Mouse (Mus musculus) CH12.LX (cell line): Measurements from ENCODE around the gene Bcr. TPM values are rescaled to one million over a fixed set of nuclear protein-coding genes. Genes with fewer than 3 reads are reported as not detected.

ENCODE experiments used
- DNase-seq: peaks from one replicate; pipeline ENCODE4 v3.0.0-alpha.2; 2013; ENCODE audit errors: extremely low read depth
- H3K27ac ChIP-seq: 2 replicates; pipeline ENCODE4 v1.5.1; 2012; ENCODE audit warnings: low read depth, mild to moderate bottlenecking, control low read depth, moderate library complexity; ENCODE audit not compliant: insufficient read depth
- H3K27me3 ChIP-seq: replicated peaks from 2 replicates; pipeline ENCODE3; 2012; ENCODE audit warnings: inconsistent platforms
- H3K36me3 ChIP-seq, 2 experiments: replicated peaks in 1 of 2; 2 replicates each; pipeline versions ENCODE3 to v1.6.1; 2012; ENCODE audit warnings: inconsistent platforms in 1 of 2, low read length in 1 of 2, mild to moderate bottlenecking in 1 of 2, mixed read lengths in 1 of 2, moderate library complexity in 1 of 2; ENCODE audit not compliant: control insufficient read depth in 1 of 2, insufficient read depth in 1 of 2
- H3K4me1 ChIP-seq, 2 experiments: 2 replicates each; pipeline ENCODE4 v1.6.1; 2012; ENCODE audit warnings: inconsistent platforms in 1 of 2, moderate library complexity in 1 of 2; ENCODE audit not compliant: insufficient read depth in 2 of 2, control insufficient read depth in 1 of 2
- H3K4me2 ChIP-seq: 2 replicates; pipeline ENCODE4 v1.6.1; 2012; ENCODE audit warnings: low read depth, mild to moderate bottlenecking, control low read depth; ENCODE audit not compliant: poor library complexity, insufficient read depth, severe bottlenecking
- H3K4me3 ChIP-seq, 3 experiments: fragments of 150-350 bp in 1 of 3; sonication (generic) in 1 of 3; replicated peaks in 1 of 3; 2 replicates each; pipeline versions ENCODE3 to v1.5.1; 2011 to 2012; ENCODE audit warnings: low read depth in 2 of 3, low read length in 2 of 3, mild to moderate bottlenecking in 2 of 3, moderate library complexity in 2 of 3, control low read depth in 1 of 3, improper control_type of control experiment in 1 of 3, inconsistent platforms in 1 of 3, mixed read lengths in 1 of 3; ENCODE audit not compliant: poor library complexity in 1 of 3
- H3K79me2 ChIP-seq: replicated peaks from 2 replicates; pipeline ENCODE4 v1.6.1; 2012; ENCODE audit warnings: mild to moderate bottlenecking, moderate library complexity; ENCODE audit not compliant: control insufficient read depth, poor library complexity, insufficient read depth, severe bottlenecking; ENCODE audit errors: extremely low read depth
- H3K9ac ChIP-seq: 2 replicates; pipeline ENCODE4 v1.6.1; 2012; ENCODE audit warnings: low read depth, mild to moderate bottlenecking, control low read depth, moderate library complexity; ENCODE audit not compliant: insufficient read depth
- H3K9me3 ChIP-seq: replicated peaks from 2 replicates; pipeline ENCODE3; 2012; ENCODE audit warnings: low read length, inconsistent platforms, mixed read lengths
- CHD1 ChIP-seq: IDR thresholded peaks from 2 replicates; pipeline ENCODE4 v1.6.1; 2012; ENCODE audit warnings: low read depth, low read length, improper control_type of control experiment, inconsistent platforms
- CTCF ChIP-seq, 2 experiments: IDR thresholded peaks in 1 of 2; conservative IDR thresholded peaks in 1 of 2; 2 replicates each; pipeline ENCODE4 v1.5.1; 2011 to 2012; ENCODE audit warnings: low read depth in 2 of 2, low read length in 2 of 2, improper control_type of control experiment in 1 of 2, inconsistent platforms in 1 of 2, mild to moderate bottlenecking in 1 of 2, moderate library complexity in 1 of 2
- EP300 ChIP-seq: IDR thresholded peaks from 2 replicates; pipeline ENCODE4 v1.6.1; 2011; ENCODE audit warnings: low read length, improper control_type of control experiment
- GABPA ChIP-seq: IDR thresholded peaks from 2 replicates; pipeline ENCODE4 v1.6.1; 2012; ENCODE audit warnings: low read depth, low read length, improper control_type of control experiment, inconsistent platforms; ENCODE audit not compliant: insufficient replicate concordance
- HCFC1 ChIP-seq: IDR thresholded peaks from 2 replicates; pipeline ENCODE4 v1.6.1; 2012; ENCODE audit warnings: low read depth, mild to moderate bottlenecking, inconsistent platforms, low read length, improper control_type of control experiment
- JUND ChIP-seq: conservative IDR thresholded peaks from 2 replicates; pipeline ENCODE4 v1.6.1; 2011; ENCODE audit warnings: low read depth, low read length, improper control_type of control experiment
- MAX ChIP-seq: IDR thresholded peaks from 2 replicates; pipeline ENCODE4 v1.6.1; 2011; ENCODE audit warnings: low read length, improper control_type of control experiment
- MAZ ChIP-seq: IDR thresholded peaks from 2 replicates; pipeline ENCODE4 v1.6.1; 2012; ENCODE audit warnings: low read depth, mild to moderate bottlenecking, inconsistent platforms, low read length, improper control_type of control experiment, moderate library complexity
- MXI1 ChIP-seq: IDR thresholded peaks from 2 replicates; pipeline ENCODE4 v1.6.1; 2011; ENCODE audit warnings: mild to moderate bottlenecking, low read depth, low read length, improper control_type of control experiment
- NRF1 ChIP-seq: IDR thresholded peaks from 2 replicates; pipeline ENCODE4 v1.6.1; 2014; ENCODE audit warnings: low read depth, mild to moderate bottlenecking, inconsistent platforms, low read length, improper control_type of control experiment, moderate library complexity
- PAX5 ChIP-seq: IDR thresholded peaks from 2 replicates; pipeline ENCODE4 v1.6.1; 2012; ENCODE audit warnings: low read length, inconsistent platforms, mixed read lengths
- POLR2A ChIP-seq: IDR thresholded peaks from 2 replicates; pipeline ENCODE4 v1.6.1; 2011; ENCODE audit warnings: low read depth, mild to moderate bottlenecking, improper control_type of control experiment, low read length
- POLR2AphosphoS2 ChIP-seq: IDR thresholded peaks from 2 replicates; pipeline ENCODE4 v1.6.1; 2011; ENCODE audit warnings: low read depth, low read length, improper control_type of control experiment
- RCOR1 ChIP-seq: conservative IDR thresholded peaks from 2 replicates; pipeline ENCODE4 v1.6.1; 2012; ENCODE audit warnings: low read depth, mild to moderate bottlenecking, inconsistent platforms, low read length, improper control_type of control experiment
- SMC3 ChIP-seq: IDR thresholded peaks from 2 replicates; pipeline ENCODE4 v1.6.1; 2011; ENCODE audit warnings: low read depth, low read length, improper control_type of control experiment
- UBTF ChIP-seq: IDR thresholded peaks from 2 replicates; pipeline ENCODE4 v1.6.1; 2012; ENCODE audit warnings: low read depth, mild to moderate bottlenecking, inconsistent platforms, low read length, improper control_type of control experiment, moderate library complexity
- USF1 ChIP-seq: IDR thresholded peaks from 2 replicates; pipeline ENCODE4 v1.6.1; 2014; ENCODE audit warnings: low read depth, mild to moderate bottlenecking, inconsistent platforms, low read length, improper control_type of control experiment
- ZC3H11A ChIP-seq: IDR thresholded peaks from 2 replicates; pipeline ENCODE4 v1.6.1; 2012; ENCODE audit warnings: low read depth, mild to moderate bottlenecking, inconsistent platforms, low read length, improper control_type of control experiment
- ZNF384 ChIP-seq: IDR thresholded peaks from 2 replicates; pipeline ENCODE4 v1.6.1; 2012; ENCODE audit warnings: low read depth, low read length, improper control_type of control experiment, inconsistent platforms
- dilution Hi-C: fragments of 300-500 bp; cut with MboI; formaldehyde crosslinking; loops from 2 replicates; pipeline ENCODE4 v1.14.3; 2020; ENCODE audit warnings: low sequenced_read_pairs; ENCODE audit not compliant: extremely low pct_unique_long_range_greater_than_20kb, extremely low pct_ligation_motif_present
- in situ Hi-C: fragments of 300-500 bp; cut with MboI; formaldehyde crosslinking; loops from 3 replicates; pipeline ENCODE4 v1.14.3; 2019; ENCODE audit warnings: low sequenced_read_pairs, low pct_ligation_motif_present, low pct_unique_long_range_greater_than_20kb, mixed read lengths
- polyA plus RNA-seq: library from polyadenylated mRNA; unstranded; fragments of >175 nt; gene quantifications from 2 replicates; pipeline ENCODE4 v1.2.1, GENCODE M21; 2012; ENCODE audit warnings: low read depth; ENCODE audit not compliant: insufficient read length
- total RNA-seq, 2 experiments: library from RNA; depleted of rRNA; stranded (reverse); fragments of 300-350 nt in 1 of 2; fragments of >200 nt in 1 of 2; gene quantifications; 2 replicates each; pipeline ENCODE4 v1.2.3; 2012 to 2014

Gene Bcr
- total and polyA plus RNA-seq, 3 experiments: 4.0 to 22.1 (median 20.0) TPM

DNA sequence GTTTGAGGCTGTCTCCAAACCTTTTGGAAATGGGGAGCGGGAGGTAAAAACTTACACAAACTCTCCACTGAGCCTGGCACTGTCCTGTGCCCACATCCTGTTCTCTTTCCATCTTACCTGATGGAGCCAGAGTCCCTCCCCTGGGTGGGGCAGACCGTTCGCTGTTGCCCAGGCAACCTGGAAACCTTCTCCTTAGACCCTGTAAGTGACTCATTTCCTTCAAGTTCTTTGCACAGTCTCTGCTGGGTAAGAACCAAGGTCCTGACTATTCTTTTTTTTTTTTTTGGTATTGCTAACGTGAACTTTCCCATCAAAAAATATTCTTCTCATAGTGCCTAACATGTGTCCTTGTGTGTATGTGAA is 44.7 kb downstream of the Bcr start:
- no peaks in the 10 kb centered on the region for H3K79me2 ChIP-seq
- no peak overlapping the region for H3K9ac ChIP-seq
- H3K4me3 ChIP-seq: peak overlapping the region in 1 of 3 experiments; percentile 54
- dilution Hi-C loops: no loop called here
- peaks cover 25 to 57% of the 10 kb centered on the region in 2 experiments for H3K4me1 ChIP-seq
- peak; percentile 53; the same call in 1 of the 2 replicates for TF ChIP-seq MXI1
- TF ChIP-seq ZNF384: peak; percentile 62
- TF ChIP-seq CHD1: no peak
- TF ChIP-seq ZC3H11A: no peak
- TF ChIP-seq, all 38 proteins: peak for 2
- DNase-seq: peak; percentile 81
- Histone ChIP-seq H3K36me3 (peaks cover 0 to 32% of the 10 kb centered on the region in 2 experiments), H3K27me3 (no peaks in the 10 kb centered on the region), H3K4me2 (no peak overlapping the region), H3K9me3 (no peaks in the 10 kb centered on the region), H3K27ac (peak overlapping the region; percentile 50; the same call in 1 of the 2 replicates)
- in situ Hi-C loops: no loop called here

GRCm38 (mm10) chr10:75105687-75106086 is 45.3 kb downstream of the Bcr start:
- Histone ChIP-seq H3K9me3 (no peaks in the 10 kb centered on the region), H3K4me2 (no peak overlapping the region), H3K4me3 (no peak overlapping the region), H3K27me3 (no peaks in the 10 kb centered on the region), H3K9ac (no peak overlapping the region), H3K27ac (peak overlapping the region; percentile 50; the same call in 1 of the 2 replicates), H3K36me3 (peaks cover 0 to 30% of the 10 kb centered on the region in 2 experiments), H3K79me2 (no peaks in the 10 kb centered on the region), H3K4me1 (peaks cover 25 to 60% of the 10 kb centered on the region in 2 experiments)
- in situ Hi-C loops: no loop called here
- dilution Hi-C loops: no loop called here
- DNase-seq: no peak
- TF ChIP-seq EP300: no peak
- no peak for TF ChIP-seq PAX5
- TF ChIP-seq GABPA: no peak
- TF ChIP-seq MAZ: no peak
- no peak for TF ChIP-seq MAX
- no peak for TF ChIP-seq JUND
- no peak for TF ChIP-seq USF1
- no peak for TF ChIP-seq ZC3H11A
- TF ChIP-seq MXI1: no peak
- TF ChIP-seq CTCF (conservative IDR thresholded peaks at IDR 0.05 in 1 of 2, IDR thresholded peaks at IDR 0.05 in 1 of 2; ENCODE audit: low read depth in 2 of 2, low read length in 2 of 2): no peak
- TF ChIP-seq SMC3: no peak
- TF ChIP-seq POLR2AphosphoS2: no peak
- no peak for TF ChIP-seq POLR2A
- TF ChIP-seq NRF1: no peak
- TF ChIP-seq UBTF: no peak
- TF ChIP-seq HCFC1: no peak
- TF ChIP-seq RCOR1: no peak
